Mouse (Mus musculus) spleen, embryonic (tissue): ENCODE measurements around the gene Myl12a.
"Not testable (repeated sequence)": the region's sequence is repeated elsewhere in the genome, so short reads cannot be mapped to it uniquely, and the experiment has no call there.

Source experiments
- CTCF ChIA-PET: fragments of 350-600 bp; sonication (Branson Sonifier 250); formaldehyde crosslinking; loops from one replicate; lab custom pipeline; 2022; lab: Charles Lee

Myl12a gene

GRCm38 (mm10) chr17:70990403-70991303 is 12.0 kb downstream of the Myl12a start:
- CTCF ChIA-PET: interaction anchor here (0.7 kb wide), 1 partner anchor 234 kb away, joined by 4 read pairs; no protein-coding TSS in a partner anchor

GRCm38 (mm10) chr17:70989991-70990390 is 12.7 kb downstream of the Myl12a start:
- CTCF ChIA-PET: interaction anchor here (0.7 kb wide), 1 partner anchor 234 kb away, joined by 4 read pairs; no protein-coding TSS in a partner anchor

GRCm38 (mm10) chr17:70989430-70989829 is 13.2 kb downstream of the Myl12a start:
- CTCF ChIA-PET: no interaction called here

- CTCF ChIA-PET: no interaction called here
These were observed 14.3 kb downstream of the Myl12a start for GRCm38 (mm10) chr17:70988337-70988767.

- CTCF ChIA-PET: interaction anchor here (0.7 kb wide), 1 partner anchor 223 kb away, joined by 3 read pairs; no protein-coding TSS in a partner anchor
These were observed 15.6 kb downstream of the Myl12a start for GRCm38 (mm10) chr17:70986831-70987660.

GRCm38 (mm10) chr17:70986355-70986740 is 16.3 kb downstream of the Myl12a start:
- CTCF ChIA-PET: no interaction called here

- CTCF ChIA-PET: interaction anchor here (0.7 kb wide), 1 partner anchor 152 kb away, joined by 5 read pairs; no protein-coding TSS in a partner anchor
These were observed 16.9 kb downstream of the Myl12a start for GRCm38 (mm10) chr17:70985501-70986354.

GRCm38 (mm10) chr17:70979345-70980223 is 23.1 kb downstream of the Myl12a start:
- CTCF ChIA-PET: interaction anchor here (0.5 kb wide), 1 partner anchor 683 kb away, joined by 3 read pairs; no protein-coding TSS in a partner anchor

- CTCF ChIA-PET: interaction anchor here (0.7 kb wide), 1 partner anchor 137 kb away, joined by 3 read pairs; no protein-coding TSS in a partner anchor
These were observed 24.9 kb downstream of the Myl12a start for GRCm38 (mm10) chr17:70977799-70978198.

- CTCF ChIA-PET: interaction anchor here (0.6 to 1.2 kb wide), 2 partner anchors 127 to 219 kb away, joined by 3 to 5 read pairs; no protein-coding TSS in a partner anchor
These were observed 28.6 kb downstream of the Myl12a start for GRCm38 (mm10) chr17:70974065-70974464.

- CTCF ChIA-PET: no interaction called here
These were observed 29.3 kb downstream of the Myl12a start for GRCm38 (mm10) chr17:70973398-70973797.

GRCm38 (mm10) chr17:70971206-70971605 is 31.5 kb downstream of the Myl12a start:
- CTCF ChIA-PET: interaction anchor here (1.0 kb wide), 1 partner anchor 123 kb away, joined by 3 read pairs; no protein-coding TSS in a partner anchor

- CTCF ChIA-PET: interaction anchor here (0.6 to 2.0 kb wide), 4 partner anchors 10 to 217 kb away, joined by 4 to 9 read pairs (median 8); no protein-coding TSS in a partner anchor
These were observed 34.0 kb downstream of the Myl12a start for GRCm38 (mm10) chr17:70968606-70969191.

- CTCF ChIA-PET: interaction anchor here (0.9 to 2.0 kb wide), 2 partner anchors 9 to 115 kb away, joined by 6 to 7 read pairs; no protein-coding TSS in a partner anchor
These were observed 35.0 kb downstream of the Myl12a start for GRCm38 (mm10) chr17:70967646-70968045.

GRCm38 (mm10) chr17:70967191-70967590 is 35.5 kb downstream of the Myl12a start:
- CTCF ChIA-PET: interaction anchor here (0.9 to 2.0 kb wide), 2 partner anchors 8 to 115 kb away, joined by 6 to 7 read pairs; no protein-coding TSS in a partner anchor

GRCm38 (mm10) chr17:70966126-70966525 is 36.6 kb downstream of the Myl12a start:
- CTCF ChIA-PET: interaction anchor here (0.7 kb wide), 1 partner anchor 112 kb away, joined by 3 read pairs; no protein-coding TSS in a partner anchor

GRCm38 (mm10) chr17:70965281-70965680 is 37.4 kb downstream of the Myl12a start:
- CTCF ChIA-PET: no interaction called here

- CTCF ChIA-PET: not testable (repeated sequence)
These were observed 39.1 kb downstream of the Myl12a start for GRCm38 (mm10) chr17:70963546-70963945.

- CTCF ChIA-PET: no interaction called here
These were observed 51.4 kb downstream of the Myl12a start for GRCm38 (mm10) chr17:70951266-70951665.
